In genomic region chr1:72877892-72878291, GRCm38 (mm10) we compare ENCODE assay signal across 7 mouse cellular contexts. TPM values are rescaled to one million over a fixed set of nuclear protein-coding genes. Genes with fewer than 3 reads are reported as not detected.
DNase-seq lines count a peak whose midpoint lies in the region; ATAC-seq and TF ChIP-seq lines count a peak whose summit lies in the region.

No protein-coding gene starts in this region.

- H3K27me3 ChIP-seq in ES-Bruce4 (ENCODE audit: control insufficient read depth, insufficient read depth, low read length, poor library complexity, severe bottlenecking), result peaks cover 10% of the 10 kb centered on the region
- H3K27me3 ChIP-seq in heart, postnatal 0 days (ENCODE audit: control insufficient read depth, insufficient read depth, low read length), result peaks cover 3% of the 10 kb centered on the region; the same call in 1 of the 2 replicates
- H3K27me3 ChIP-seq in midbrain, embryonic 14.5 days (ENCODE audit: control insufficient read depth, insufficient read depth, low read length), result peaks cover 15% of the 10 kb centered on the region; the same call in 1 of the 2 replicates

- ATAC-seq in heart, postnatal 0 days (ENCODE audit: insufficient read depth, low read depth), result peak; percentile 48
- ATAC-seq in midbrain, embryonic 14.5 days (ENCODE audit: low FRiP score, low TSS enrichment), result no peak

- peak overlapping the region; percentile 26 for H3K4me2 ChIP-seq in heart, postnatal 0 days (ENCODE audit: low read depth, low read length)
- peak overlapping the region; percentile 20 for H3K4me2 ChIP-seq in midbrain, embryonic 14.5 days (ENCODE audit: low read length)

- TF ChIP-seq EP300 in ES-Bruce4 (IDR thresholded peaks at IDR 0.05; ENCODE audit: insufficient read depth, low read depth, low read length), result no peak
- no peak for TF ChIP-seq EP300 in heart, postnatal 0 days (IDR thresholded peaks at IDR 0.05; ENCODE audit: low read depth)

- 4% methylated on average over 3 of the region's 3 CpGs for WGBS in heart, postnatal 0 days
- 6% methylated on average over 3 of the region's 3 CpGs for WGBS in midbrain, embryonic 14.5 days

- no peak for TF ChIP-seq POLR2A in ES-Bruce4 (IDR thresholded peaks at IDR 0.05; ENCODE audit: insufficient read depth, low read length)

- TF ChIP-seq CTCF in ES-Bruce4 (IDR thresholded peaks at IDR 0.05; ENCODE audit: low read depth, low read length), result peak; percentile 51
- TF ChIP-seq CTCF in heart, postnatal 0 days (IDR thresholded peaks at IDR 0.05; ENCODE audit: low read depth), result peak; percentile 90

- no peak overlapping the region for H3K9ac ChIP-seq in ES-Bruce4 (ENCODE audit: low read depth, poor library complexity, severe bottlenecking)
- no peak overlapping the region for H3K9ac ChIP-seq in heart, postnatal 0 days (replicated peaks; ENCODE audit: low read depth, low read length)
- no peak overlapping the region for H3K9ac ChIP-seq in midbrain, embryonic 14.5 days (replicated peaks; ENCODE audit: low read length)

- no peak overlapping the region for H3K4me3 ChIP-seq in ES-Bruce4 (ENCODE audit: low read depth, low read length)
- H3K4me3 ChIP-seq in heart, postnatal 0 days (ENCODE audit: low read depth, low read length), result no peak overlapping the region
- H3K4me3 ChIP-seq in midbrain, embryonic 14.5 days (replicated peaks; ENCODE audit: low read depth, low read length), result no peak overlapping the region

- DNase-seq in 416B (ENCODE audit: low read depth), result peak; percentile 26
- peak; percentile 72 for DNase-seq in embryo, embryonic 11 days
- DNase-seq in heart, postnatal 0 days (ENCODE audit: low spot score), result peak; percentile 87
- peak; percentile 73 for DNase-seq in kidney, postnatal 36 days
- peak; percentile 75 for DNase-seq in midbrain, embryonic 14.5 days
- no peak for DNase-seq in spleen, postnatal 4 days (ENCODE audit: low spot score in 2 of 2)

- no peak overlapping the region for H3K27ac ChIP-seq in ES-Bruce4 (ENCODE audit: insufficient read depth, low read length)
- H3K27ac ChIP-seq in heart, postnatal 0 days (ENCODE audit: low read depth), result no peak overlapping the region
- H3K27ac ChIP-seq in midbrain, embryonic 14.5 days (replicated peaks; ENCODE audit: low read depth, low read length), result no peak overlapping the region

- no peaks in the 10 kb centered on the region for H3K4me1 ChIP-seq in ES-Bruce4 (ENCODE audit: control insufficient read depth, insufficient read depth, low read length)
- peaks cover 14% of the 10 kb centered on the region for H3K4me1 ChIP-seq in heart, postnatal 0 days (ENCODE audit: control insufficient read depth, insufficient read depth)
- H3K4me1 ChIP-seq in midbrain, embryonic 14.5 days (ENCODE audit: control insufficient read depth, insufficient read depth, low read length), result peaks cover 20% of the 10 kb centered on the region

- H3K36me3 ChIP-seq in ES-Bruce4 (ENCODE audit: control insufficient read depth, insufficient read depth, low read length, poor library complexity, severe bottlenecking), result no peaks in the 10 kb centered on the region
- no peaks in the 10 kb centered on the region for H3K36me3 ChIP-seq in heart, postnatal 0 days (replicated peaks; ENCODE audit: control insufficient read depth, insufficient read depth, low read length)
- H3K36me3 ChIP-seq in midbrain, embryonic 14.5 days (ENCODE audit: control insufficient read depth, insufficient read depth, low read length), result no peaks in the 10 kb centered on the region

- H3K9me3 ChIP-seq in ES-Bruce4 (replicated peaks; ENCODE audit: control insufficient read depth, insufficient read depth, low read length, poor library complexity, severe bottlenecking), result no peaks in the 10 kb centered on the region
- no peaks in the 10 kb centered on the region for H3K9me3 ChIP-seq in heart, postnatal 0 days (replicated peaks; ENCODE audit: control insufficient read depth, low read length)
- H3K9me3 ChIP-seq in midbrain, embryonic 14.5 days (ENCODE audit: control insufficient read depth, low read length), result no peaks in the 10 kb centered on the region

RNA-seq across cellular contexts. Expression of gene Igfbp5, which starts 3.2 kb away (rescaled TPM):
- 0.99 TPM in 2 replicates for polyA plus RNA-seq in ES-Bruce4 (2011; ENCODE audit: insufficient read depth, insufficient read length, low read depth, missing spikeins)
- 147 and 170 TPM in 2 replicates for total RNA-seq in heart, postnatal 0 days (2014; rRNA removed; ENCODE audit: low replicate concordance)
- polyA plus RNA-seq in heart, postnatal 0 days (2015; fragmentation: Nextera tagmentation; extraction: Ambion mirVana), result 50.8 and 55.4 TPM in 2 replicates
- polyA plus RNA-seq in midbrain, embryonic 14.5 days (2014; fragmentation: Nextera tagmentation; extraction: Ambion mirVana), result 22.4 and 30.4 TPM in 2 replicates

RNA-seq across cellular contexts. Expression of gene Igfbp2, which starts 53.6 kb away (rescaled TPM):
- 537 and 588 TPM in 2 replicates for polyA plus RNA-seq in ES-Bruce4 (2011; ENCODE audit: insufficient read depth, insufficient read length, low read depth, missing spikeins)
- 24.1 and 140 TPM in 2 replicates for total RNA-seq in heart, postnatal 0 days (2014; rRNA removed; ENCODE audit: low replicate concordance)
- polyA plus RNA-seq in heart, postnatal 0 days (2015; fragmentation: Nextera tagmentation; extraction: Ambion mirVana), result 10.2 and 12.7 TPM in 2 replicates
- 200 and 310 TPM in 2 replicates for polyA plus RNA-seq in midbrain, embryonic 14.5 days (2014; fragmentation: Nextera tagmentation; extraction: Ambion mirVana)

Comparison
In these comparisons a context has a peak if more than half of its experiments do, and no peak if none do; other contexts are left out.
1. DNase-seq: peak in 416B (single experiment), embryo, embryonic 11 days (single experiment), heart, postnatal 0 days (single experiment), kidney, postnatal 36 days (2 of 2) and midbrain, embryonic 14.5 days (single experiment); none in spleen, postnatal 4 days (0 of 2).
2. RNA of gene Igfbp5, which starts 3.2 kb away (polyA plus RNA-seq): 50.8 to 55.4 TPM in heart, postnatal 0 days and 22.4 to 30.4 TPM in midbrain, embryonic 14.5 days; 0.99 TPM in ES-Bruce4; every median in the first group is over 10 times any median in the second.
3. RNA of gene Igfbp2, which starts 53.6 kb away (polyA plus RNA-seq): 537 to 588 TPM in ES-Bruce4 and 200 to 310 TPM in midbrain, embryonic 14.5 days; 10.2 to 12.7 TPM in heart, postnatal 0 days; every median in the first group is over 10 times any median in the second.